Mouse (Mus musculus) embryo, embryonic 11.5 days (tissue): ENCODE measurements around the gene Gnao1.

ENCODE experiments used
- DNase-seq: peaks from one replicate; pipeline ENCODE4 v3.0.0-alpha.2; 2012; ENCODE audit warnings: low read depth, low spot score

Gnao1 gene

DNA sequence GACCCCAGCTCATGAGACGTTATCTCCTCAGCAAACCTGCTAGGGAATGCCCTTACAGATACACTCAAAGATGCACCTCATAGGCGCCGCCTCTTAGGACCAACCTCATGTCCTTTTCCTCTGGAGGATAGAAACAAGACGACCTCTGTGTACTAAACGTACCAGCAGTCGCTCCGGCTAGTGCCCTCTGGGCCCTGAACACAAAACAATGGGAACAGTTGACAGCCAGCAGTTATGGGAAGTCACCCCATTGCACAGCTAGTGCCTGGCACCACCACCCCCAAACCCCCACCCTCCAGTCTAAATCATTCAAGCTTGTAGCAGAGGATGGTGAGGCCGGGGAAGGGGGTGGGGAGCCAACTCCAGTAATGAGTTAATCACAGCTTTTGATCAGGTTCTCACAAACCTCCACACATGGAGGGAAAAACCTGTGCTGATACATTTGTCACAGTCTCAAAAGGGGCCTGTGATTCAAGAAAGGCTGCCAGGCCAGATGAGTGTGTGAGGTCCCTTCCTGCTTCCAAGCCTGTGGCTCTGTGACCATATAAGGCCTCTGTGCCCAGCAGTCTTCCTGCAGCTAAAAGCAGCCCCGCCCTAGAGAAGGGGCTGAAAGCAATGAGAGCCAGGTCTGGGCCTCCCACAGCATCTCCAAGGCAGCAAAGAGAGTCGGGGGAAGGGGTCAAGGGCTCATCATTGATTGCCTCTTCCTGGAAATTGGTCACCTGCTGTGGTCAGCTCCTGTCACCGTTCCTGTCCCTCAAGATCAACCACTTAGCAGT is 79.1 kb downstream of the Gnao1 start:
- DNase-seq = no peak

GRCm38 (mm10) chr8:93893556-93893955 is 83.8 kb downstream of the Gnao1 start:
- no peak for DNase-seq

DNA sequence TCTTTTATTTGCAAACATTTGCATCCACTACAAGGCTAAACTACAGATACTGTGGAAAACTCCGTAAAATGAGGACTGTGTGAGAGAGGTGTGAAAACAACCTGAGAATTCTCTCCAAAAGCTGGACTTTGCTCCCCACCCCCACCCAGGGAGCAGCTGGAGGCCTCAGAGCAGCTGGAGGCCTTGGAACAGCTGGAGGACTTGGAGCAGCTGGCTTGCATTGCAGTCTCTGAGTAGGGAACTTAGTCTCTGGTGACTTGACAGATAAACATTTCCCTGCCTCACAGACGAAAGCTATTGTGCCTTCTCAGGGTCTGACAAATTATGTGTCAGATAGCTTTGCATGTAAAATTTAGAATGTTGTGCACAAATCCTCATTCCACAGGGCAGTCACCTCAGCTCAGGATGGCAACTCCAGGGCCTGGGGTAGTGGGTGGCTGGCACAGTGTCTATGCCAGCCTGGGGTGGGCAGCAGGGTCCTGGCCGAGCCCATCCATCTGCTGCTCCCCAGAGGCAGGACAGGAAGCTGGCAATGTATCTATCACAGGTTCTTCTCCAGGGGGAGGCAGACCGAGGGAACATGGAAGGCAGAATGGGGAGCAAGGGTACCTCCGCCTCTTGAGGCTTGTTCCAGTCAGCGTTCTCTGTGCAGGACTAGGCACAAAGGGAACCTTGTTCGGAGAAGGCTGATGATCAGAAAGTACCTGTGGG is 87.2 kb downstream of the Gnao1 start:
- DNase-seq = no peak

GRCm38 (mm10) chr8:93898570-93898969 is 88.8 kb downstream of the Gnao1 start:
- no peak for DNase-seq

DNA sequence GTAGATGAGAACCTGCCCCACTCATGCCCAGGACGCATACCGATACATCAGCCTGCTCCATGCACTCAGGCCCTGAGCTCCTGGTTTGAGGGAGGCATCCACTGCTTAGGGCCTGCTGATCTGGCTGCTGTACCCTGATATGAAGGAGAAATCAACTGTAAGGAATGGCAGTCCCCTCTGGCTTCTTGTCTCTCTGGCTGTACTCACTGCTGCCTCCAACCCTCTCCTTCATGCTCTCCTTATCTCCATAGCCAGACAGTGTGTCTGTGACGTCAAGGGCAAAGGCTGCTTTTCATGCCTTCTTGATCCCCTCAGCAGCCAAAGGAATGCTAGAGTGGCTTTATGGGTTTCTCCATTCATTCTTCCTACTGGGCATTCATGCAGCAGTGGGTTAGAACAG is 92.3 kb downstream of the Gnao1 start:
- no peak for DNase-seq

- DNase-seq = no peak
These were observed 97.2 kb downstream of the Gnao1 start for GRCm38 (mm10) chr8:93906961-93907360.

- DNase-seq = no peak
These were observed 98.2 kb downstream of the Gnao1 start for GRCm38 (mm10) chr8:93907987-93908441.

DNA sequence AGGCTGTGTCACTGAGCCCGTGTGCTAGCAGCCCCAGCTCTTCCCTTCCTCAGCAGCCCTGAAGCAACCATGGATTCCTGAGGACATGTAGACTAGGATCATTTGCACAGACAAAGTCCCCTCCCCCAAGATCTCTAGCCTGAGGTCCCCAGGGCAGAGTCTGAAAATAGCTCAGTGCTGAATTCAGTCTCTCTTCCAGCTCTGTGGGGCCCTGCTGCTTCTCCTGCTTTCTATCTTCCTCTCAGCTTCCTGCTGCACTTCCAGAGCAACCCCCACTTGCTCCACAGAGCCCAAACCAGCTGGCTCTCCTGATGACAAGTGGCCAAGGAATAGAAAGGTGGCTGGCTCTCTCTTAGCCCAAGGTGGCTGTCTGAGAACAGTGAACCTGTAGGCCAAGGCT is 98.8 kb downstream of the Gnao1 start:
- no peak for DNase-seq

GRCm38 (mm10) chr8:93911715-93912555 is 102.2 kb downstream of the Gnao1 start:
- no peak for DNase-seq

- peak; percentile 30 for DNase-seq
These were observed 108.2 kb downstream of the Gnao1 start for GRCm38 (mm10) chr8:93917859-93918421.

DNA sequence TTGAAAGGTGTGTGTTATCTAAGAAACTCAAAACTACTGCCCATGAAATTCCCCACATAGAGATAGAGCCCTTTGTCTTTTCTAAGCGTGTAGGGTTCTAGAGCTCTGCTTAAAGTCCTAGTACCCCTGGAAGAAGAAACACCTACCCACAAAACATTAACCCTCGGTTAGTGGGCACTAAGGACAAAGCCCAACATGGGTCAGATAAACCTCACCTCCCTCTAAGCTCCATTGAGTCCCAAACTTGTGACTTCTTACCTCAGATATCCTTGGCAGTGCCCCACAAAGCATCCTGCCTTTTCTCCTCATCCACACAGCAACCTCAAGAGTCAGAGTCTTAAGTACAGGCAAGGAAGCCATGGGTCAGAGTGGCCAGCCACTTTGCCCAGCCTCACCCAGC is 108.8 kb downstream of the Gnao1 start:
- no peak for DNase-seq

- no peak for DNase-seq
These were observed 109.7 kb downstream of the Gnao1 start for GRCm38 (mm10) chr8:93919422-93919821.

DNA sequence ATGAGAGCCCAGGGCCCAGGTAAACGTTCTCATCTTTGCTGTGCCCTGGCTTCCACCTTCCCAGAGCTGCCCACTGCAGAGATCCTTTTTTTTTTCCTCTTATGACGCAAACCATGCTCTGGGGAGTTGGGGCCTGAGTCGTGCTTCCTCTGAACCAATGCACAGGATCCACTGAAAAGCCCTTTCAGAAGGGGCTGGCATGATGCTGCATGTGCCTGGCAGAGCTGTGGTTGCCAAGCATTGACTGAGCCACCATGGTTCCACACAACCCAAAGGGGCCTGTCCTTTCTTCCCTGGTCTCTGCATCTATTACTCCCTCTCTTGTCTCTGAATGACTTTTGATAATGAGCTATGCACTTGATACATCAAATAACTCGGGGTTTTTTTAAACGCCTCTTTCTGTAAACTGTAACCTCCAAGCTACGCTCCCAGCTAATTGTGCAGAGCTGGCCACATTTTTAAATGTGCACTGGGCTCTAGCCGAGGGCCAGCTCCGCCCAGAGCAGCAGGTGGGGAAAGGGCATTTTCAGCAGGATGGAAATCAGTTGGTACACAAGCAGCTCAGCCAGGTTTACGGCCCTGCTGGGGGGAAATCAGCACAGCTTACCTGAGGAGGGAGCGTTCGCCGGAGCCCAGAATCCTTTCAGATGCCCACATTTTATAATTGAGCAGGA is 110.3 kb downstream of the Gnao1 start:
- no peak for DNase-seq

DNA sequence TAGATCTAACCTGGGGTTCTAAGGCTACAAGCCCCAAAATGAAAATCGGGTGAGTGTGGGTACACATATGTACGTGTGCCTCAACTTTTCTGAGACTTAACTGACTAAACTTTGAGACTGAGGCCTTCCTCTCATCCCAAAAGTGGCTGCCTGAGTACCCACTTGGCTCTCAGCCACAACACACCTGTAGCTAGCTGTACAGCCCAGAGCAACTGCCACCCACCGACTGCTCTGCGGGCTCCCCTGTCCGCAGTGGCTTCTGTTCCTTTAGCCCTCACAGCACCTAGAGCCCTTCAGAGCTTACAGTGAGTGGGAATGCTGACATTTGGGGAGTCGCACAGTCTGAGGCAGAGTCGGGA is 110.8 kb downstream of the Gnao1 start:
- no peak for DNase-seq

GRCm38 (mm10) chr8:93923897-93924334 is 114.2 kb downstream of the Gnao1 start:
- DNase-seq = no peak

DNA sequence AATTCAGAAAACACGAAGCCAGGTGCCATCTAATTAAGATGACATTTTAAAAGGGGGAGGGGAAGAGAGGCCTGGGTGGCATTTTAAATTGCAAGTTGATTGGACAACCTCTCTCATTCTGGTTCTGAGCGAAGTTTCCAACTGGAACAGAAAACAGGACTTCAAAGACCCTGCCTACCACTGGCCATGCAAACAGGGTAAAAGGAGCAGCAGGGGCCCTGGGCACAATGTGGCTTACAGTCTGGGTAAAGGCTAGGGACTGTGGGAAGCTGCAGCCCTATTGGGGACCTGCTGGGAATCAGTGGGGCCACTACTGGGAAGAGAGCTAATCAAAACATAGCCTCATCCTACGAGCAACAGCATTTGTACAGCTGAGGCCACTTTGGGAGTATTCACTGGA is 115.7 kb downstream of the Gnao1 start:
- no peak for DNase-seq

GRCm38 (mm10) chr8:93929233-93929632 is 119.5 kb downstream of the Gnao1 start:
- no peak for DNase-seq

GRCm38 (mm10) chr8:93931336-93931735 is 121.6 kb downstream of the Gnao1 start:
- DNase-seq = no peak

DNA sequence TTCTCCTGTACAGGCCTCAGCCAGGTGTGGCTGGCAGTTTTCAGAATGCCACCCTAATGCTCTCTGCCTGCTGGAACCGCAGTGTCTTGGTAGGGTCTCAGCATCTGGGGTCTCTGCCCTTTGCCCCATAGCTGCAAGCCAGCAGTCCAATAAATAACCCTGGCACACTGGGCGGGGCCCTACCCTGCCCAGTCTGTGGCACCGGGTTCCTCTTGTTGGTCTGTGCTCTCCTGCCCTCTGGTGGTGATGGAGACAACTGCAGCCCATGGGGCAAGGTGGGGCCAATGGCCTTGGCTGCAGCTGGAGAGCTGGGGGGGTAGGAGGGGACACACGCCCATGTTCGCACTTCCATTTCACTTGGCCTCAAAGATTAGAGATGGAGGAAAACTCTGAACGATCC is 123.1 kb downstream of the Gnao1 start:
- DNase-seq = peak; percentile 51

GRCm38 (mm10) chr8:93933288-93933687 is 123.5 kb downstream of the Gnao1 start:
- DNase-seq = no peak

DNA sequence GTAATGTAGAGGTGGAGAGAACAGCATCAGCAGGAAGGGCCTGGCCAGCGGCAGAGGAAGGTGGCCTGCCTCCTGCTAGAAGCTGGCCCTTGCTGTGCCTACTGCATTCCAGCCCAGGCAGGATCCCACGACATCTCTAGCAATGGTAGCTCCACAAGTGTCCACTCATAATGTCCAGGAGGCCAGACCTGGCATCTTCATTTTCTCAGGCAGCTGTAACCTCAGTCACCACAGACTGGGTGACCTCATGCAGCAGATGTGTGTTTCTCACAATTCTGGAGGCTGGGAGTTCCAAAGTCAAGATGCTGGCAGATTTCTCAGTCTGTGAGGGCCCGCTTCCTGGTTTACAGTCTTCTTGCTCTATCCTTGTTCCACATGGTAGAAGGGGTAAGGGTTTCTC is 128.4 kb downstream of the Gnao1 start:
- DNase-seq = no peak
